ENCODE assay signal across 30 mouse cellular contexts in the genomic region with DNA sequence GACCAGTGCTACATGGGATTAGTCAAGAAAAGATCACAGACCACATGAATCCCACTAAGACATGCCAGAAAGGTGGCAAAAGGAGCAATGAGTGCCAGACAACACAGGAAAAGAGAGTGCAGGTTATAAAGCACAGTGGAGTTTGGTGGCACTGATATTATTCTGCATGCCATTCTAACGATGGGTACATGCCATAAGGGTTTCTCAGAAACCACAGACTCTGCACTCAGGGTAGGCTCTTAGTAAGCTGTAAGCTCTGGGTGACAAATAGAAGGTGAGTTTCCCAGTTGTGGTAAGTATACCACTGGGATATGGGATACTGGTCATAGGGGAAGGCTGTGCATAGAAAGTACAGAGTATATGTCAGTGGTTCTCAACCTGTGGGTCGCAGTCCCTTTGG.
"Had no signal": no experiment of that assay in that cellular context is flagged by ENCODE, and none has a peak within 500 bp of the region (broad histone marks: within the 10 kb centered on the region; RNA-seq: fewer than 3 reads in every experiment).

No protein-coding gene starts in this region.

- DNase-seq: left cerebral cortex, postnatal 4 days; liver; liver, embryonic 13.5 days; liver, postnatal 0 days; lung, adult 18-20 months; lung, adult 2 months; lung, embryonic 14.5 days; lung, postnatal 10 days; lung, postnatal 14 days; lung, postnatal 4 days; midbrain, embryonic 14.5 days had no signal

- H3K36me3 ChIP-seq: limb, embryonic 10.5 days; limb, embryonic 12.5 days; limb, embryonic 13.5 days; limb, embryonic 15.5 days; liver, embryonic 12.5 days; liver, embryonic 13.5 days; liver, embryonic 15.5 days; lung, embryonic 15.5 days; midbrain, embryonic 10.5 days; midbrain, embryonic 12.5 days; midbrain, embryonic 13.5 days; midbrain, embryonic 15.5 days; neural tube, embryonic 12.5 days had no signal

- H3K27ac ChIP-seq: limb, embryonic 10.5 days; limb, embryonic 12.5 days; limb, embryonic 13.5 days; limb, embryonic 15.5 days; liver, embryonic 12.5 days; liver, embryonic 13.5 days; liver, embryonic 14.5 days; liver, embryonic 15.5 days; lung, embryonic 15.5 days; macrophage; midbrain, embryonic 10.5 days; midbrain, embryonic 12.5 days; midbrain, embryonic 13.5 days; midbrain, embryonic 15.5 days; neural tube, embryonic 12.5 days had no signal

- ATAC-seq: liver, embryonic 12.5 days; liver, postnatal 0 days; lung, postnatal 0 days; midbrain, embryonic 13.5 days; midbrain, embryonic 15.5 days; midbrain, embryonic 16.5 days had no signal

- H3K4me1 ChIP-seq: limb, embryonic 10.5 days; limb, embryonic 12.5 days; limb, embryonic 13.5 days; limb, embryonic 15.5 days; liver, embryonic 12.5 days; liver, embryonic 13.5 days; liver, embryonic 15.5 days; lung, embryonic 15.5 days; megakaryocyte, embryonic 14.5 days; midbrain, embryonic 10.5 days; midbrain, embryonic 12.5 days; midbrain, embryonic 13.5 days; midbrain, embryonic 15.5 days; neural tube, embryonic 12.5 days had no signal

- H3K9me3 ChIP-seq: limb, embryonic 10.5 days; limb, embryonic 12.5 days; limb, embryonic 13.5 days; limb, embryonic 15.5 days; liver, embryonic 12.5 days; liver, embryonic 13.5 days; liver, embryonic 15.5 days; lung, embryonic 15.5 days; midbrain, embryonic 10.5 days; midbrain, embryonic 12.5 days; midbrain, embryonic 13.5 days; midbrain, embryonic 15.5 days; neural tube, embryonic 12.5 days had no signal

- H3K4me3 ChIP-seq: limb, embryonic 10.5 days; limb, embryonic 12.5 days; limb, embryonic 13.5 days; limb, embryonic 15.5 days; liver, embryonic 12.5 days; liver, embryonic 13.5 days; liver, embryonic 15.5 days; lung, embryonic 15.5 days; megakaryocyte, embryonic 14.5 days; midbrain, embryonic 10.5 days; midbrain, embryonic 12.5 days; midbrain, embryonic 13.5 days; midbrain, embryonic 15.5 days; myocyte; neural tube, embryonic 12.5 days had no signal

- H3K9ac ChIP-seq: limb, embryonic 12.5 days; limb, embryonic 13.5 days; limb, embryonic 15.5 days; liver, embryonic 12.5 days; liver, embryonic 13.5 days; liver, embryonic 14.5 days; liver, embryonic 15.5 days; liver, postnatal 0 days; lung, embryonic 14.5 days; lung, embryonic 15.5 days; midbrain, embryonic 12.5 days; midbrain, embryonic 13.5 days; midbrain, embryonic 15.5 days; neural tube, embryonic 12.5 days had no signal

- H3K4me2 ChIP-seq: limb, embryonic 12.5 days; limb, embryonic 13.5 days; limb, embryonic 15.5 days; liver, embryonic 11.5 days; liver, embryonic 12.5 days; liver, embryonic 13.5 days; liver, embryonic 15.5 days; lung, embryonic 14.5 days; lung, embryonic 15.5 days; midbrain, embryonic 12.5 days; midbrain, embryonic 13.5 days; midbrain, embryonic 15.5 days; neural tube, embryonic 12.5 days had no signal

- H3K27me3 ChIP-seq: limb, embryonic 12.5 days; limb, embryonic 13.5 days; limb, embryonic 15.5 days; liver, embryonic 12.5 days; liver, embryonic 13.5 days; liver, embryonic 15.5 days; lung, embryonic 15.5 days; megakaryocyte, embryonic 14.5 days; midbrain, embryonic 12.5 days; midbrain, embryonic 13.5 days; midbrain, embryonic 15.5 days; neural tube, embryonic 12.5 days had no signal
